11 mouse cellular contexts compared by ENCODE assay signal in genomic region chr14:118803936-118804335, GRCm38 (mm10).
"Had no signal": no experiment of that assay in that cellular context is flagged by ENCODE, and none has a peak within 500 bp of the region (broad histone marks: within the 10 kb centered on the region; RNA-seq: fewer than 3 reads in every experiment).

No protein-coding gene starts in this region.

- ATAC-seq: lung, postnatal 0 days had no signal

- DNase-seq: lung, adult 2 months; lung, postnatal 36 days; right cerebral cortex, adult 18-20 months had no signal

- H3K9me3 ChIP-seq: limb, embryonic 10.5 days; liver, embryonic 15.5 days; midbrain, embryonic 10.5 days; neural tube, embryonic 12.5 days had no signal

- H3K9ac ChIP-seq: liver, embryonic 15.5 days; neural tube, embryonic 12.5 days had no signal

- H3K4me2 ChIP-seq: liver, embryonic 11.5 days; liver, embryonic 15.5 days; neural tube, embryonic 12.5 days had no signal

- H3K27me3 ChIP-seq: neural tube, embryonic 12.5 days had no signal

- H3K27ac ChIP-seq: kidney, postnatal 0 days; limb, embryonic 10.5 days; liver, embryonic 15.5 days; midbrain, embryonic 10.5 days; neural tube, embryonic 12.5 days; stomach, postnatal 0 days had no signal

- H3K4me3 ChIP-seq: limb, embryonic 10.5 days; liver, embryonic 15.5 days; midbrain, embryonic 10.5 days; neural tube, embryonic 12.5 days had no signal

- H3K36me3 ChIP-seq: limb, embryonic 10.5 days; liver, embryonic 15.5 days; midbrain, embryonic 10.5 days; neural tube, embryonic 12.5 days had no signal

- H3K4me1 ChIP-seq: neural tube, embryonic 12.5 days had no signal
